8 mouse cellular contexts compared by ENCODE assay signal in the genomic region with DNA sequence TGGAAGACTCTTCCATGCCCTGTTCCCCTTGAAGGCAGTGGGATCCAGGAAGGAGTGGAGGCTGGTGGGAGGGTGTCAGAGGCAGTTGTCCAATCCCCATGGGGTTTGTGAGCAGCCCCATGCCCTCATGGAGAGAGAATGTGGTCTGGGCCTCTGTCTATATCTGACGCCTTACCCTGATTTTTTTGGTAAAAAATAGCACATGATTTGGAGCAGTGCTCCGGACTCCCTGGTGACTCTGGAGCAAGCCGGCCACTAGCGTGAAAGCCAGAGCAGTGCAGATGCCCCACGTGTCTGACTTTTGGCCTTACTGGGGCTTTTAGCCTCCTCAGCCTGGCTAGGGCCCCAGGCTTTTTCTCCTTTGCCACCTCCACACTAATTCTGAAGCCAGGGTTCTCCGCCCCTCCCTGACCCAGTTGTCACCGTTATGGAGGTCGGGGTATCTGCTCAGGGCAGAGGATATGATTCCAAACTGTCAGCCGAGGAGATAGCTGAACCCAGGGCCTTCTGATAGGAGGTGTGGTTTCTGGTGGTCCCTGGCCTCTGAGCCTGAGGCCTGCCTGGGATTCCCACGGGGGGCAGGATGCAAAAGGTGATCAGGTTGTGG. TPM values are rescaled to one million over a fixed set of nuclear protein-coding genes. Genes with fewer than 3 reads are reported as not detected.
A peak's percentile ranks its signal among the peaks of the same experiment; 100 is the strongest.
DNase-seq lines count a peak whose midpoint lies in the region; ATAC-seq and TF ChIP-seq lines count a peak whose summit lies in the region.

No protein-coding gene starts in this region.

- H3K9me3 ChIP-seq in erythroblast, embryonic 14.5 days (ENCODE audit: control insufficient read depth, low read length) = no peaks in the 10 kb centered on the region
- no peaks in the 10 kb centered on the region for H3K9me3 ChIP-seq in heart, embryonic 10.5 days

- peak overlapping the region; percentile 96 for H3K27ac ChIP-seq in heart, embryonic 10.5 days
- H3K27ac ChIP-seq in olfactory bulb, adult 2 months (ENCODE audit: insufficient read depth, low read depth, low read length) = 0 out of 2 replicates have a peak overlapping the region, but pooled peaks have one; percentile 6

- peaks cover 94% of the 10 kb centered on the region for H3K4me1 ChIP-seq in erythroblast, embryonic 14.5 days (ENCODE audit: control insufficient read depth)
- H3K4me1 ChIP-seq in heart, embryonic 10.5 days = peaks cover 86% of the 10 kb centered on the region
- H3K4me1 ChIP-seq in olfactory bulb, adult 2 months (ENCODE audit: control insufficient read depth, insufficient read depth, low read length) = peaks cover 55% of the 10 kb centered on the region

- peaks cover 10% of the 10 kb centered on the region; the same call in 1 of the 2 replicates for H3K27me3 ChIP-seq in erythroblast, embryonic 14.5 days (ENCODE audit: control insufficient read depth)
- no peaks in the 10 kb centered on the region for H3K27me3 ChIP-seq in heart, embryonic 10.5 days (ENCODE audit: insufficient read depth, poor library complexity, severe bottlenecking)

- ATAC-seq in erythroblast, adult 5-6 weeks (replicated peaks; ENCODE audit: low FRiP score, poor library complexity, severe bottlenecking) = no peak

- peak; percentile 45 for DNase-seq in Muller cell, postnatal 12 days (ENCODE audit: inconsistent ontology term)
- no peak for DNase-seq in heart, embryonic 10.5 days (ENCODE audit: low spot score)
- peak; percentile 43 for DNase-seq in liver
- no peak for DNase-seq in layer of hippocampus, adult 9-10 months (ENCODE audit: low spot score)
- DNase-seq in c-Kit-positive CD71-positive TER-119-positive erythroid progenitor cells, embryonic 14.5 days (ENCODE audit: low spot score) = no peak

- H3K36me3 ChIP-seq in erythroblast, embryonic 14.5 days (ENCODE audit: control insufficient read depth) = peaks cover 66% of the 10 kb centered on the region
- peaks cover 47% of the 10 kb centered on the region for H3K36me3 ChIP-seq in heart, embryonic 10.5 days

- no peak for TF ChIP-seq CTCF in olfactory bulb, adult 2 months (IDR thresholded peaks at IDR 0.05; ENCODE audit: insufficient read depth, low read depth, low read length)

- no peak for TF ChIP-seq POLR2A in olfactory bulb, adult 2 months (IDR thresholded peaks at IDR 0.05; ENCODE audit: insufficient read depth, low read depth, low read length)

- peak overlapping the region; percentile 86 for H3K4me3 ChIP-seq in erythroblast, embryonic 14.5 days (replicated peaks)
- peak overlapping the region; percentile 94 for H3K4me3 ChIP-seq in heart, embryonic 10.5 days
- H3K4me3 ChIP-seq in olfactory bulb, adult 2 months (ENCODE audit: insufficient read depth, low read depth, low read length) = peak overlapping the region; percentile 92

- WGBS in heart, embryonic 10.5 days = 37% methylated on average over 10 of the region's 10 CpGs
- 8% methylated on average over 10 of the region's 10 CpGs for WGBS in olfactory bulb, adult 2 months

RNA-seq across cellular contexts. Expression of gene Ppp1r9b, which starts 3.5 kb away (rescaled TPM):
- 29.1 and 31.4 TPM in 2 replicates for polyA plus RNA-seq in erythroblast, embryonic 14.5 days (2012)
- 21.9 and 30.7 TPM in 2 replicates for total RNA-seq in erythroblast, adult 5-6 weeks (2015; ENCODE audit: low replicate concordance)
- 41.1 and 45.2 TPM in 2 replicates for total RNA-seq in erythroblast, adult 5-6 weeks (2017; ENCODE audit: low replicate concordance)
- polyA plus RNA-seq in heart, embryonic 10.5 days (2016; fragmentation: Nextera tagmentation; extraction: Ambion mirVana) = 8.5 and 12.5 TPM in 2 replicates
- polyA plus RNA-seq in olfactory bulb, adult 2 months (2012; ENCODE audit: insufficient read depth, insufficient read length, low replicate concordance, missing spikeins) = 129 TPM in 1 of 2 replicates, not detected in the other

RNA-seq across cellular contexts. Expression of gene Samd14, which starts 15.4 kb away (rescaled TPM):
- polyA plus RNA-seq in erythroblast, embryonic 14.5 days (2012) = 123 and 135 TPM in 2 replicates
- total RNA-seq in erythroblast, adult 5-6 weeks (2015; ENCODE audit: low replicate concordance) = 22.1 and 25.9 TPM in 2 replicates
- 32.0 and 47.1 TPM in 2 replicates for total RNA-seq in erythroblast, adult 5-6 weeks (2017; ENCODE audit: low replicate concordance)
- 15.1 and 18.8 TPM in 2 replicates for polyA plus RNA-seq in heart, embryonic 10.5 days (2016; fragmentation: Nextera tagmentation; extraction: Ambion mirVana)
- not detected in 2 replicates for polyA plus RNA-seq in olfactory bulb, adult 2 months (2012; ENCODE audit: insufficient read depth, insufficient read length, low replicate concordance, missing spikeins)

RNA-seq across cellular contexts. Expression of gene Sgca, which starts 18.2 kb away (rescaled TPM):
- not detected in 2 replicates for polyA plus RNA-seq in erythroblast, embryonic 14.5 days (2012)
- total RNA-seq in erythroblast, adult 5-6 weeks (2015; ENCODE audit: low replicate concordance) = not detected in 2 replicates
- total RNA-seq in erythroblast, adult 5-6 weeks (2017; ENCODE audit: low replicate concordance) = not detected in 2 replicates
- polyA plus RNA-seq in heart, embryonic 10.5 days (2016; fragmentation: Nextera tagmentation; extraction: Ambion mirVana) = 12.5 and 25.8 TPM in 2 replicates
- not detected in 2 replicates for polyA plus RNA-seq in olfactory bulb, adult 2 months (2012; ENCODE audit: insufficient read depth, insufficient read length, low replicate concordance, missing spikeins)

RNA-seq across cellular contexts. Expression of gene Hils1, which starts 26.9 kb away (rescaled TPM):
- polyA plus RNA-seq in erythroblast, embryonic 14.5 days (2012) = not detected in 2 replicates
- not detected in 2 replicates for total RNA-seq in erythroblast, adult 5-6 weeks (2015; ENCODE audit: low replicate concordance)
- not detected in 2 replicates for total RNA-seq in erythroblast, adult 5-6 weeks (2017; ENCODE audit: low replicate concordance)
- 0.22 TPM in 1 of 2 replicates, not detected in the other for polyA plus RNA-seq in heart, embryonic 10.5 days (2016; fragmentation: Nextera tagmentation; extraction: Ambion mirVana)
- polyA plus RNA-seq in olfactory bulb, adult 2 months (2012; ENCODE audit: insufficient read depth, insufficient read length, low replicate concordance, missing spikeins) = not detected in 2 replicates

RNA-seq across cellular contexts. Expression of gene Pdk2, which starts 46.8 kb away (rescaled TPM):
- polyA plus RNA-seq in erythroblast, embryonic 14.5 days (2012) = 4.0 and 7.2 TPM in 2 replicates
- 1.3 and 7.9 TPM in 2 replicates for total RNA-seq in erythroblast, adult 5-6 weeks (2015; ENCODE audit: low replicate concordance)
- total RNA-seq in erythroblast, adult 5-6 weeks (2017; ENCODE audit: low replicate concordance) = 0.60 and 5.6 TPM in 2 replicates
- polyA plus RNA-seq in heart, embryonic 10.5 days (2016; fragmentation: Nextera tagmentation; extraction: Ambion mirVana) = 27.4 and 41.1 TPM in 2 replicates
- polyA plus RNA-seq in olfactory bulb, adult 2 months (2012; ENCODE audit: insufficient read depth, insufficient read length, low replicate concordance, missing spikeins) = not detected in 2 replicates

Comparison
In these comparisons a context has a peak if more than half of its experiments do, and no peak if none do; other contexts are left out.
1. DNase-seq: peak in Muller cell, postnatal 12 days (single experiment) and liver (single experiment); none in heart, embryonic 10.5 days (single experiment), layer of hippocampus, adult 9-10 months (single experiment) and c-Kit-positive CD71-positive TER-119-positive erythroid progenitor cells, embryonic 14.5 days (single experiment).
2. RNA of gene Sgca, which starts 18.2 kb away (polyA plus RNA-seq): 12.5 to 25.8 TPM in heart, embryonic 10.5 days; not detected in erythroblast, embryonic 14.5 days and not detected in olfactory bulb, adult 2 months; every median in the first group is over 10 times any median in the second.
3. Peak in every context shown above with its lines, with median percentiles within 50 percentile points of each other: H3K4me3 ChIP-seq.